Mouse (Mus musculus): ENCODE measurements around the gene Tas2r113. TPM values are rescaled to one million over a fixed set of nuclear protein-coding genes. Genes with fewer than 3 reads are reported as not detected.
"Not testable (repeated sequence)": the region's sequence is repeated elsewhere in the genome, so short reads cannot be mapped to it uniquely, and the experiment has no call there.

Gene Tas2r113
- total RNA-seq (2021) = not detected

DNA sequence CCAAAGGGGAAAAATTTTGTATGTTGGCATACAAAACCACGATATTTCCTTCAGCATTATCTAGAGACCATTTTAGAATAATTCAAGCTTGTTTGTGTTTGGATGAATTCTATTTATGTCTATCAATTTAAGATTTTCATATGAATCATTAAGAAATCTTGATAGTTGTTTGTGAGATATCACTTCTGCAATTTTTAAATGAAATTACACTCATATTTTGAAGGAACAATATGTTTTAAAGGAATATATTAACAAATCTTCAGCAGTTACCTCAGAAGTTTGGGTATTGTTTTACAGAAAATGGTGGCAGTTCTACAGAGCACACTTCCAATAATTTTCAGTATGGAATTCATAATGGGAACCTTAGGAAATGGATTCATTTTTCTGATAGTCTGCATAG is at the start of gene Tas2r113:
Tas2r113 (plus strand) TSS at position 301 of the 400 bp plus-strand sequence.
- intact Hi-C loops (cut with DNase I) = no loop called here
- DNase-seq (ENCODE audit: low spot score) = no peak

DNA sequence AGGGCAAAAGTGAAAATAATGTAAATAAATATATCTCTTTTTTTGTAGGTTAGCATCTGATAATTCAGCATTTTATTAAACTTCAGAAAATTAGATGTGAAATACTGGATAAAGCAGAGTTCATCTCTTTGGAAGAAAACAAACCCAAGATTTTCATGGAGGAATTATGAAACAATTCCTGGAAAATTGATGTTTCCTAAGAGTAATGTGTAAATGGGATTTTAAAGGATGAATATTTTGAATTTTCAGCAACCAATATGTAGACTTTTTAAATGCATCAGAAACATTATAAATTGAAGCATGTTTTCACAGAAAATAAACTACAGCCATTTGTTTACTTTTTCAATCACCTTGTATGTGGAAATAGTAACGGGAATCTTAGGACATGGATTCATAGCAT is 46.0 kb upstream of the Tas2r113 start, which contains the start of gene Tas2r123:
Tas2r123 (plus strand) TSS at position 301 of the 400 bp plus-strand sequence.
- intact Hi-C loops (cut with DNase I) = no loop called here
- no peak for DNase-seq (ENCODE audit: low spot score)

DNA sequence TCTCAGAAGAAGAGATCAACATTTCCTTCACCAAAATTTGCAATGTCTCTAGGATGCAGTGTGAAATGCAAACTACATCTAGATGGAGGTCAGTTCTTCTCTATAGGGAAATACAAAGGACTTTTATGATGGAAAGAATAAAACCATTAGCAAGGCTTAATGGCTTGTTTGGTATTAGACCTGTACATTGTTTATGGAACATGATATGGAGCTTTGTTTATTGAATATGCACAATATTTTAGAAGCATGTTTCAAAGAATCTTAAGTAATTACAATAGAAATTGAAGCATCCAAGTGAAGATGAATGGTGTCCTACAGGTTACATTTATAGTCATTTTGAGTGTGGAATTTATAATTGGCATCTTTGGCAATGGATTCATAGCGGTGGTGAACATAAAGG is 37.7 kb upstream of the Tas2r113 start, which contains the start of gene Tas2r116:
Tas2r116 (plus strand) TSS at position 301 of the 400 bp plus-strand sequence.
- intact Hi-C loops (cut with DNase I) = no loop called here
- DNase-seq (ENCODE audit: low spot score) = no peak

DNA sequence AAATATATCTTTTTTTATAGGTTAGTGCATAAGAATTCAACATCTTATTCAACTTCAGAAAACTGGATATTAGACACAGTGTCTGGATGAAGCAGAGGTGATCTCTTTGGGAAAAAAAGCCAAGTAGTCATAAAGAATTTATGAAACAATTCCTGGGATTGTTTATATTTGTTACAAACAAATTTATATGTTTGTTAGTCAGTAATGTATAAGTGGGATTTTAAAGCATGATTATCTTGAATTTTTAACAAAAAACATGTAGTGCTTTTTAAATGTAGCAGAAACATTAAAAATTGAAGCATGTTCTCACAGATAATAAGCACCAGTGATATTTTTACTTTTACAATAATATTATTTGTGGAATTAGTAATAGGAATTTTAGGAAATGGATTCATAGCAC is 25.1 kb upstream of the Tas2r113 start, which contains the start of gene Tas2r110:
Tas2r110 (plus strand) TSS at position 301 of the 400 bp plus-strand sequence.
- no peak for DNase-seq (ENCODE audit: low spot score)
- intact Hi-C loops (cut with DNase I) = no loop called here

DNA sequence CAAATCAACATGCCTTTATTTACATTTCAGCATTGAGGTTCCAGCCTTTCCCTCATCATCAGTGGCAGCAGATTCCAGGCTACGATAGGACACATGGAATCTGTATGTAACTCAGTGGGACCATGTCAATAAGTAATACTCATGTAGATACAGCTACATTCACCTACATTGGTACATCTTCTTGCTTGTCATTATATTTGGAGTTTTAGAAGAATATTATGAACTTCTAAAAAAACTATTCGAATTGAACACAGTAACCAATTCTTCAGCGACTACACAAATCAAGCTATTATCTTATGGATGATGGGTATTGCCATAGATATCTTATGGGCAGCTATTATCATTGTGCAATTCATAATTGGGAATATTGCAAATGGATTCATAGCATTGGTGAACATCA is 16.5 kb downstream of the Tas2r113 start, which contains the start of gene Tas2r125:
Tas2r125 (plus strand) TSS at position 301 of the 400 bp plus-strand sequence.
- intact Hi-C loops (cut with DNase I) = no loop called here
- no peak for DNase-seq (ENCODE audit: low spot score)

DNA sequence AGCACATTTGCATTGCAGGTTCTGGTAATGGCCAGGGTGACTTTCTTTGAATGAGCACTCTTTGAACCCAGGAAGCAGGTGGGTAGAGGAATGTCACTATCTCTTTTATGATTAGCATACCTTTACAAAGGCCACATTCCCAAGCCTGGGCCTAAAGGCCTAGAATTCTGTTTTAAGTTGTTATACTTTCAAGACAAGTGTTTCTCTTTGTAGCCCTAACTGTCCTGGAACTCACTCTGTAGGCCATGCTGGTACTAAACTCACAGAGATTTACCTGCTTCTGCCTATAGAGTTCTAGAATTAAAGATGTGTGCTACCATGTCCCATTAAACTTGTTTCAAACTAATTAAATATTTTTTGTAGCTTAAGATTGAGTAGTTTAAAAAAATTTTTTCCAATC is 48.6 kb downstream of the Tas2r113 start:
- intact Hi-C loops (cut with DNase I); DNase-seq (ENCODE audit: low spot score): not testable (repeated sequence)

Other genes with a start within 250 kb of the Tas2r113 start
- not detected for gene A630073D07Rik, start 241.5 kb upstream of the Tas2r113 start, total RNA-seq (2021)
- gene Tas2r120, start 236.1 kb upstream of the Tas2r113 start, total RNA-seq (2021) = not detected
- not detected for gene Tas2r121, start 192.0 kb upstream of the Tas2r113 start, total RNA-seq (2021)
- gene Tas2r122, start 181.1 kb upstream of the Tas2r113 start, total RNA-seq (2021) = not detected
- gene Tas2r115, start 155.0 kb upstream of the Tas2r113 start, total RNA-seq (2021) = not detected
- not detected for gene Tas2r124, start 138.3 kb upstream of the Tas2r113 start, total RNA-seq (2021)
- not detected for gene Tas2r102, start 130.9 kb upstream of the Tas2r113 start, total RNA-seq (2021)
- not detected for gene Tas2r136, start 114.8 kb upstream of the Tas2r113 start, total RNA-seq (2021)
- not detected for gene Tas2r117, start 90.2 kb upstream of the Tas2r113 start, total RNA-seq (2021)
- gene Tas2r123, start 45.9 kb upstream of the Tas2r113 start, total RNA-seq (2021) = not detected
- gene Tas2r116, start 37.6 kb upstream of the Tas2r113 start, total RNA-seq (2021) = not detected
- gene Tas2r110, start 25.0 kb upstream of the Tas2r113 start, total RNA-seq (2021) = not detected
- gene Tas2r125, start 16.6 kb downstream of the Tas2r113 start, total RNA-seq (2021) = not detected
- not detected for gene Tas2r129, start 58.1 kb downstream of the Tas2r113 start, total RNA-seq (2021)
- not detected for gene Tas2r131, start 64.9 kb downstream of the Tas2r113 start, total RNA-seq (2021)
- gene Tas2r109, start 88.0 kb downstream of the Tas2r113 start, total RNA-seq (2021) = not detected
- gene Tas2r103, start 144.1 kb downstream of the Tas2r113 start, total RNA-seq (2021) = not detected
- gene Tas2r140, start 162.8 kb downstream of the Tas2r113 start, total RNA-seq (2021) = not detected
- 10 to 100 TPM; 62.0 to 68.1 TPM for gene Smim10l1, start 211.9 kb downstream of the Tas2r113 start, total RNA-seq (2021)